Mouse (Mus musculus): ENCODE results near the gene Cd8a. TPM values are rescaled to one million over a fixed set of nuclear protein-coding genes. Genes with fewer than 3 reads are reported as not detected.
"Not testable (repeated sequence)": the region's sequence is repeated elsewhere in the genome, so short reads cannot be mapped to it uniquely, and the experiment has no call there.

Gene Cd8a
- not detected in 2 replicates for polyA plus RNA-seq (2015; fragmentation: Nextera tagmentation; extraction: Ambion mirVana)

DNA sequence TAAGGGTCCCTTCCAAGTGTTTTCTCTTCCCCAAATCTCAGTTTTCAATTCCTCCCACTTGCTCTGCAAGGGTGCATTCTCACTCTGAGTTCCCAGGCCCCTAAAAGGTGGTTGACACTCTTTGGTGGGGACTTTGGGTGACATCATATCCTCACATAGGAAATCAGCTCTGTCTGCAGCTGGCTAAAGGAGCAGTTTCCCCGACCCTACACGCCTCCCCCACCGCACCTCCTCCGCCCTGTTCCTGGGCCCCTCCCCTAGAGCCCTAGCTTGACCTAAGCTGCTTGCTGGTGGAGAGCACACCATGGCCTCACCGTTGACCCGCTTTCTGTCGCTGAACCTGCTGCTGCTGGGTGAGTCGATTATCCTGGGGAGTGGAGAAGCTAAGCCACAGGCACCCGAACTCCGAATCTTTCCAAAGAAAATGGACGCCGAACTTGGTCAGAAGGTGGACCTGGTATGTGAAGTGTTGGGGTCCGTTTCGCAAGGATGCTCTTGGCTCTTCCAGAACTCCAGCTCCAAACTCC is at the start of gene Cd8a:
Gene Cd8a, plus strand, starts transcription at position 179 of the 527 bp plus-strand sequence.
- Histone ChIP-seq H3K36me3 (replicated peaks) (no peaks in the 10 kb centered on the region), H3K4me1 (replicated peaks) (no peaks in the 10 kb centered on the region), H3K9ac (no peak within 1 kb of the TSS), H3K4me2 (no peak within 1 kb of the TSS), H3K27ac (replicated peaks) (no peak within 1 kb of the TSS), H3K4me3 (replicated peaks) (no peak within 1 kb of the TSS), H3K9me3 (replicated peaks) (no peaks in the 10 kb centered on the region), H3K27me3 (no peaks in the 10 kb centered on the region)
- no peak for ATAC-seq (ENCODE audit: insufficient read depth)
- 61% methylated on average over 14 of the region's 14 CpGs for WGBS (ENCODE audit: insufficient replicate concordance)

DNA sequence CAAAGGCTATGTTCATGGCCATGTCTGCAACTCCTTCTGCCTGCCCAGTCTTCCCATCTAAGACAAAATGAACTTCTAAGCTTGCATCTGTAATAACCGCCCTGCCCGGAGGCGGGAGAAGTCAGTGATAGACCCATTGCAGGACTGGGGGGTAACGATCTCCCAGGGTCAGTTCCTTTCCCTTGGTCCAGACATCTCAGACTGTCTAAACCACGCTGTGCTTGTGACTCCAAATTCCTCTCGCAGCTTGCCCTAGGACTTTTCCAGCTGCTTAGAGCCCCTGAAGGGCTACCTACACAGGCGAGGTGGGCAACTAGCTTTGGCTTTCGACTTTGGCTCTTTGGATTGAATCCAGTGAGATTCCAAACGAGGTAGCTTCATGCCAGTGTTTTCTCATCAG is 48.4 kb upstream of the Cd8a start:
- ATAC-seq (ENCODE audit: insufficient read depth) = no peak
- H3K27ac ChIP-seq (replicated peaks) = no peak overlapping the region
- H3K4me3 ChIP-seq (replicated peaks) = no peak overlapping the region
- no peaks in the 10 kb centered on the region for H3K9me3 ChIP-seq (replicated peaks)
- H3K36me3 ChIP-seq (replicated peaks) = no peaks in the 10 kb centered on the region
- no peak overlapping the region for H3K9ac ChIP-seq
- no peak overlapping the region for H3K4me2 ChIP-seq
- H3K27me3 ChIP-seq = no peaks in the 10 kb centered on the region
- WGBS (ENCODE audit: insufficient replicate concordance) = 59% methylated on average over 9 of the region's 9 CpGs
- H3K4me1 ChIP-seq (replicated peaks) = no peaks in the 10 kb centered on the region

DNA sequence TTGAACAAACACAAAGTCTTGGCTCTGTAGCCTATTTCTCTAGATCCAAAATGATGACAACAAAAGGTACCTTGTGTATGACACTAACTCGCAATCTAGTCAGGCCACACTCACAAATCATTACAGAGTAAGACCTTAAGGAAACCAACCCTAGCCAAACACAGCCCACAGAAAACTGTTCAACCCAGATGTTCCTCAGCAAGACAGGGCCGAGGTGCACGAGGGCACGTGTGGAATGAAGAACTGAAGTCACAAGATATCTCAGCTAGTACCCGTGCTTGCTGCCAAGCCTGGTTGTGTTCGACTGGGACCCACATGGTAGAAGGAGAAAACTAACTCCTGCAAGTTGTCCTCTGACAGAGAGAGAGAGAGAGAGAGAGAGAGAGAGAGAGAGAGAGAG is 43.3 kb upstream of the Cd8a start:
- Histone ChIP-seq H3K9ac (no peak overlapping the region), H3K27me3 (no peaks in the 10 kb centered on the region), H3K27ac (replicated peaks) (no peak overlapping the region), H3K9me3 (replicated peaks) (no peaks in the 10 kb centered on the region), H3K36me3 (replicated peaks) (no peaks in the 10 kb centered on the region), H3K4me3 (replicated peaks) (no peak overlapping the region), H3K4me1 (replicated peaks) (no peaks in the 10 kb centered on the region), H3K4me2 (no peak overlapping the region)
- no peak for ATAC-seq (ENCODE audit: insufficient read depth)
- WGBS (ENCODE audit: insufficient replicate concordance) = 51% methylated on average over 6 of the region's 6 CpGs

DNA sequence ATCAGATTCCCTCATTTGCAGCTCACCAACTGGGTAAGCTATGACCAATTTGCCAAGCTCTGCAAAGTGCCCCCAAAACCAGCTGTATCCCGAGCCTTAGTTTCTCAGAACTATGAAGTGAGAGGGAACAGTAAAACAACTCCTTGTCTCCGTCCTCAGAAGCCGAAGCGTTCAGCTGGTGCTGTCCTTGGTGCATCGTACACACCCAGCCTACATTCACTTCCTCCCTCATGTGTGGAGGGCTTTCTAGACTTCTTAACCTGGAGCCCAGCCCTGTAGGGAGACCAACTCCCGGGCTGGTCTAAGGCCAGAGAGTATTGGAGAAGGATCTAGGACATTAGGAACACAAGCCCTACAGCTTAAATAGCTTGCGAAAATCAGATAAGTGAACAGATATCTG is 42.7 kb upstream of the Cd8a start:
- no peaks in the 10 kb centered on the region for H3K9me3 ChIP-seq (replicated peaks)
- H3K9ac ChIP-seq = no peak overlapping the region
- no peak for ATAC-seq (ENCODE audit: insufficient read depth)
- H3K4me3 ChIP-seq (replicated peaks) = no peak overlapping the region
- H3K27ac ChIP-seq (replicated peaks) = no peak overlapping the region
- no peaks in the 10 kb centered on the region for H3K4me1 ChIP-seq (replicated peaks)
- no peaks in the 10 kb centered on the region for H3K27me3 ChIP-seq
- 58% methylated on average over 7 of the region's 7 CpGs for WGBS (ENCODE audit: insufficient replicate concordance)
- H3K4me2 ChIP-seq = no peak overlapping the region
- no peaks in the 10 kb centered on the region for H3K36me3 ChIP-seq (replicated peaks)

DNA sequence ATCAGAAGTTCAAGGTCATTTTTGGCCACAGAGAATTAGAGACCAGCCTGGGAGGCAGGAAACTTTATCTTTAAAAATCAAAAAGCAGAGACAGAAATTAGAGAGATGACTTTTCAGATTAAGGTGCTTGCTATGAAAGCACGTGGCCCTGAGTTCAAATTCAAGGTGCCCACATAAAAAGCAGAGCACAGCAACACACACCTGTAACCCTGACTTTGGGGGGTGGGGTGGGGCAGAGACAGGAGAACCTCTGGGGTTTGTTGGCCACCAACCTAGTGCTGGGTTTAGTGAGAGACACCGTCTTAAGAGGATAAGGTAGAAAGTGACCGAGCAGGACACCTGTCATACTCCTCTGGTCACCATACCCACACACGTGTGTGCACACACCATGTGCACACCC is 41.7 kb upstream of the Cd8a start:
- not testable (repeated sequence) for H3K4me1 ChIP-seq (replicated peaks); H3K27ac ChIP-seq (replicated peaks); H3K9me3 ChIP-seq (replicated peaks); ATAC-seq (ENCODE audit: insufficient read depth); H3K27me3 ChIP-seq; H3K36me3 ChIP-seq (replicated peaks); H3K4me2 ChIP-seq; H3K9ac ChIP-seq; H3K4me3 ChIP-seq (replicated peaks)
- WGBS (ENCODE audit: insufficient replicate concordance) = 72% methylated on average over 3 of the region's 4 CpGs

DNA sequence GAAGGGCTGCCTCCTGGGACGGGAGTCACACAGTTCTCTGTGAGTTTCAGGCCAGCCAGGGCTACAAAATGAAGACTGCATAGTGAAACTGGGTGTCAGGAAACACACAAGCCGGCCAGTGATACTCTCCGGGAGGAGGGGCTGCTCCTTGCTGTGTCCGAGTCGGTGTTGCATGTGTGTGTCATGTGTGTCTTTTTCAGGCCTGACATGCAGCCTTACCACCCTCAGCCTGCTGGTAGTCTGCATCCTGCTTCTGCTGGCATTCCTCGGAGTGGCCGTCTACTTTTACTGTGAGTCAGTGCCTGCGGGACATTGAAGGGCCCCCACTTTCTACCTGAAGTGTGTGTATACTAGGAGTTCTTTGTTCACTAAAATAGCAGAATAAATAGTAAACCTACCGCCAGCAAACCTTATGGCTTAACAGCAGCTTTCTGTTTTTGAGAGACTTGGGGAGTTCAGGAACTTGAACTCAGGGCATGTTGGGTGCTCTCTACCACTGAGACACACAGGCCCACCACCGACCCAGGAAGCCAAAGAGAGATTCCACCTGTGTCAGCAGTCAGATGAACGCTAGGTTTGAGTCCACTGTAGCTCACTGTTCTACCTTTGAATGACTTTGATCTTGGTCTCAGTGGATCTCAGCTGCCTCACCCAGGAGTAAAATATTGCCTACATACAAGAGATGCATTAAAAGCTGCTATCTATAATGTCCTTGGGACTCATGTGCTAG is 40.8 kb upstream of the Cd8a start:
- H3K36me3 ChIP-seq (replicated peaks) = no peaks in the 10 kb centered on the region
- ATAC-seq (ENCODE audit: insufficient read depth) = no peak
- H3K4me1 ChIP-seq (replicated peaks) = no peaks in the 10 kb centered on the region
- no peak overlapping the region for H3K27ac ChIP-seq (replicated peaks)
- no peaks in the 10 kb centered on the region for H3K9me3 ChIP-seq (replicated peaks)
- no peak overlapping the region for H3K9ac ChIP-seq
- H3K4me3 ChIP-seq (replicated peaks) = no peak overlapping the region
- no peak overlapping the region for H3K4me2 ChIP-seq
- no peaks in the 10 kb centered on the region for H3K27me3 ChIP-seq
- WGBS (ENCODE audit: insufficient replicate concordance) = 68% methylated on average over 11 of the region's 11 CpGs

DNA sequence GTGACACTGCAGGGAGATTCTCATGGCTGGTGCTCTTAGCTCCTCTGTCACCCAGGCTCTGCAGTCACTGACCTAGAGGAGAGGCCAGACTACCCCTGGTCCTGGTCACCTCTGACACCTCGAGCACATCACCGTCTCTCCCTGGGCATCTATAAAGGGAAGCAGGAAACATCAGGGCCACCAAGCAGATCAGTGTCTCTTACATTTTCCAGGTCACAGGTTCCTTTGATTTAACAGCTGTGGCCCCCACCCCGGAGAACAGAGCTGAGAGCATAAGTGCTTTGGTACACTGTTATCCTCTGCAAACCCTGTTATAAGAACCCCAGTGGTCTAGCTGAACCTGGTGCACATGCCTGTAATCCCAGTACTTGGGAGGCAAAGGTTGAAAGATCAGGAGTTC is 40.2 kb upstream of the Cd8a start:
- WGBS (ENCODE audit: insufficient replicate concordance) = 64% methylated on average over 3 of the region's 3 CpGs
- ATAC-seq (ENCODE audit: insufficient read depth) = no peak
- H3K27ac ChIP-seq (replicated peaks) = no peak overlapping the region

DNA sequence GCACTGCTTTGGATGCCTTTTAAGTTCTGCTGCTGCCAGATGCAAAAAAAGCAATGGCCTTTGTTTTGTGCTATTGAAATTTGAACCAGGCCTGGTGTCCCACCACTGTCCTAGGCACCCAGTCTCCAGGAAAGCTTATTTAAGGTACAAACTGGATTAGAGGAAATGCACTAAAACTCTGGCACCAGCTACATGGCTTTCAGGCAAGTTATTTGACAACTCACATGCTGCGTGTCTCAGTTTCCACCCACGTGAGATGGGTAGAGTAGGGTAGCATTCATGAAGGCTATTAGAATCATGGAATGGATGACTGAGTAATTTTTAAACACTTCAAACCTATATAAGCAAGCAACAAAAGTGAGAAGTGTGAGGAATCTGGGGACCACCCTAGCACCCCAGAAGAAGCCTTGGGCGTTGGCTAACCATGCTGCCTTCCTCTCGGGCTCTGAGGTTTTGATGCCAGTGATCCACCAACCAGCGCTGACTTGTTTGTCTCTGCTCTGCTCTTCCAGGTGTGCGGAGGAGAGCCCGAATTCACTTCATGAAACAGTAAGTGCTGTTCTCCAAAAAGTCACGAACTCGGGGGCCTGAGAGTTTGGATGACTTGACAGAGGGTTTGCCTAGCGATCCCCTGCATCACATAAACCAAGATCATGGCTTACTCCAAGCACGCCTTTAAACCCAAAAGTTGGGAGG is 39.5 kb upstream of the Cd8a start:
- H3K4me3 ChIP-seq (replicated peaks) = no peak overlapping the region
- ATAC-seq (ENCODE audit: insufficient read depth) = no peak
- H3K4me2 ChIP-seq = no peak overlapping the region
- WGBS (ENCODE audit: insufficient replicate concordance) = 70% methylated on average over 11 of the region's 11 CpGs
- H3K27me3 ChIP-seq = no peaks in the 10 kb centered on the region
- H3K4me1 ChIP-seq (replicated peaks) = no peaks in the 10 kb centered on the region
- no peaks in the 10 kb centered on the region for H3K9me3 ChIP-seq (replicated peaks)
- H3K9ac ChIP-seq = no peak overlapping the region
- H3K27ac ChIP-seq (replicated peaks) = no peak overlapping the region
- no peaks in the 10 kb centered on the region for H3K36me3 ChIP-seq (replicated peaks)

More for the DNA sequence above, 40.2 kb upstream of the Cd8a start:
- no peaks in the 10 kb centered on the region for H3K4me1 ChIP-seq (replicated peaks)
- no peaks in the 10 kb centered on the region for H3K27me3 ChIP-seq
- H3K36me3 ChIP-seq (replicated peaks) = no peaks in the 10 kb centered on the region
- no peak overlapping the region for H3K4me3 ChIP-seq (replicated peaks)
- H3K9me3 ChIP-seq (replicated peaks) = no peaks in the 10 kb centered on the region
- H3K4me2 ChIP-seq = no peak overlapping the region
- no peak overlapping the region for H3K9ac ChIP-seq

DNA sequence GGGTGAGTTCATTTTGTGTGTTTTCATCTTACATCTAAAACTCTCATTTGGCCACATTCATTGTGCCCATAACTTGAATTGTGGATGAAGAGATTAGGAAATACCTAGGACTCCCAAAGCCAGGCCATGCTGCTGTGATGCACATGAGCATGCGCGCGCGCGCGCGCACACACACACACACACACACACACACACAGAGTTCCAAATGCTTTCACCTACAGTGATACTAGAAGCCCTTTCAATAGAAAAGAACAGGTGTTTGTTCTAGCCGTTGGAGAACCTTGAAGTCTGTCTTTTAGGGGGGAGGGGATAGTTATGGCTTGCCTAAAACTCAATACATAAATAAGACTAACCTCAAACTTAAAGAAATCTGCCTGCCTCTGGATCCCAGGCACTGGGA is 35.6 kb upstream of the Cd8a start:
- H3K9ac ChIP-seq = no peak overlapping the region
- WGBS (ENCODE audit: insufficient replicate concordance) = 93% methylated on average over 8 of the region's 8 CpGs
- no peak for ATAC-seq (ENCODE audit: insufficient read depth)
- no peaks in the 10 kb centered on the region for H3K27me3 ChIP-seq
- no peaks in the 10 kb centered on the region for H3K9me3 ChIP-seq (replicated peaks)
- H3K4me3 ChIP-seq (replicated peaks) = no peak overlapping the region
- H3K27ac ChIP-seq (replicated peaks) = no peak overlapping the region
- no peak overlapping the region for H3K4me2 ChIP-seq
- no peaks in the 10 kb centered on the region for H3K4me1 ChIP-seq (replicated peaks)
- no peaks in the 10 kb centered on the region for H3K36me3 ChIP-seq (replicated peaks)

GRCm38 (mm10) chr6:71338941-71339340 is 34.3 kb upstream of the Cd8a start:
- WGBS (ENCODE audit: insufficient replicate concordance) = 65% methylated on average over 3 of the region's 3 CpGs
- no peaks in the 10 kb centered on the region for H3K9me3 ChIP-seq (replicated peaks)
- no peak overlapping the region for H3K4me3 ChIP-seq (replicated peaks)
- no peak overlapping the region for H3K27ac ChIP-seq (replicated peaks)
- H3K9ac ChIP-seq = no peak overlapping the region
- ATAC-seq (ENCODE audit: insufficient read depth) = no peak
- no peaks in the 10 kb centered on the region for H3K36me3 ChIP-seq (replicated peaks)
- H3K27me3 ChIP-seq = no peaks in the 10 kb centered on the region
- H3K4me1 ChIP-seq (replicated peaks) = no peaks in the 10 kb centered on the region
- no peak overlapping the region for H3K4me2 ChIP-seq

DNA sequence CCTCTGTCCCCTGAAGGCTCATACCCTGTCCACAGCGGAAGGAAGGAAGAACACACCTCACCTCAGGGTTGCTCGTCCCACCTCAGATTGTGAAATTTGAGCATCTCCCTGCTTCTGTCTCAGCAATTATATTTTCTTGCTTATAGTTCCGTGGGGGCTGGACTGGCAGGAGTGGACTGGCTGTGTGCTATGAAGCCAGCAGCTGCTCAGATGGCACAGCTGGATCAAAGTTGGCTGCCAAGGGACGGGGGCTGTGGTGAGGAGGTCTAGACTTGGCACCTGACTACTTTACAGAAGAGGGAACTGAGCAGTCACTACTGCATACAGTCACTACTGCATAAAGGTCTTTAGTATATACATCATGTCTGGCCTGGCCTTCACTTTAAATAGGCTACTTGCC is 33.9 kb upstream of the Cd8a start:
- H3K9ac ChIP-seq = no peak overlapping the region
- WGBS (ENCODE audit: insufficient replicate concordance) = 54% methylated on average over 4 of the region's 4 CpGs
- H3K27me3 ChIP-seq = no peaks in the 10 kb centered on the region
- no peak overlapping the region for H3K4me2 ChIP-seq
- no peaks in the 10 kb centered on the region for H3K4me1 ChIP-seq (replicated peaks)
- ATAC-seq (ENCODE audit: insufficient read depth) = no peak
- H3K36me3 ChIP-seq (replicated peaks) = no peaks in the 10 kb centered on the region
- no peaks in the 10 kb centered on the region for H3K9me3 ChIP-seq (replicated peaks)
- no peak overlapping the region for H3K4me3 ChIP-seq (replicated peaks)
- no peak overlapping the region for H3K27ac ChIP-seq (replicated peaks)

Measured in liver, embryonic 15.5 days (tissue).